Mouse (Mus musculus): ENCODE results near the gene Stx2. TPM values are rescaled to one million over a fixed set of nuclear protein-coding genes. Genes with fewer than 3 reads are reported as not detected.
A peak's percentile ranks its signal among the peaks of the same experiment; 100 is the strongest.

Gene Stx2
- total RNA-seq (2014; rRNA removed; ENCODE audit: low replicate concordance) (19.8 and 36.8 TPM in 2 replicates), polyA plus RNA-seq (2015; fragmentation: Nextera tagmentation; extraction: Ambion mirVana) (14.6 and 16.3 TPM in 2 replicates)

DNA sequence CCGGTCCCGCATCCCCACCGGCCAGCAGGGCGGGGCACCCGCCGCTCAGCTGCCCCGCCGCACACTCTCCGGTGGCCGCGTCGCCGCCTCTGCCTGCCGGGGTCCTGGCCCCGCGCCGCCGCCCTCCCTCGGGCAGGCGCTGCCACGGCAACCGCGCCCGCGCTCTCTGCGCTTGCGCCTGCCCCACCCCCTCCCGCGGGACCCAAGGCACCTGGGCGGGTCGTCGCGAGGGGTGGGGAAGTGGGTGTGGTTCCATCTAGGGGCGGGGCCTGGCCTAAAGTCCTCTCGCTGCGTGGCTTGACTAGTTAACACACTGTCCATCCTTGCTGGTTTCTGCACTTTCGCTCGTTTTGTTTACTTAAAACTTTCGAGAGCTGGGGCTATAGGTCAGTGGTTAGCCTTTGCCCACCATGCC, at the start of gene Stx2:
TSS of gene Stx2 (minus strand) at position 163 of the 415 bp plus-strand sequence.
- no peak for TF ChIP-seq EP300 (IDR thresholded peaks at IDR 0.05; ENCODE audit: low read depth)
- TF ChIP-seq CTCF (IDR thresholded peaks at IDR 0.05; ENCODE audit: low read depth): no peak
- H3K27me3 ChIP-seq (ENCODE audit: control insufficient read depth, insufficient read depth, low read length): no peaks in the 10 kb centered on the region
- peaks cover 5% of the 10 kb centered on the region for H3K4me1 ChIP-seq (ENCODE audit: control insufficient read depth, insufficient read depth)
- ATAC-seq (ENCODE audit: insufficient read depth, low read depth) (peak; percentile 94), DNase-seq (ENCODE audit: low spot score) (peak; percentile 84)
- peak within 1 kb of the TSS; percentile 66 for H3K9ac ChIP-seq (replicated peaks; ENCODE audit: low read depth, low read length)
- under 1% methylated on average over 38 of the region's 39 CpGs for WGBS
- H3K9me3 ChIP-seq (replicated peaks; ENCODE audit: control insufficient read depth, low read length): no peaks in the 10 kb centered on the region
- H3K27ac ChIP-seq (ENCODE audit: low read depth): peak within 1 kb of the TSS; percentile 59
- peak within 1 kb of the TSS; percentile 72 for H3K4me3 ChIP-seq (ENCODE audit: low read depth, low read length)
- H3K36me3 ChIP-seq (replicated peaks; ENCODE audit: control insufficient read depth, insufficient read depth, low read length): no peaks in the 10 kb centered on the region
- H3K4me2 ChIP-seq (ENCODE audit: low read depth, low read length): peak within 1 kb of the TSS; percentile 86

DNA sequence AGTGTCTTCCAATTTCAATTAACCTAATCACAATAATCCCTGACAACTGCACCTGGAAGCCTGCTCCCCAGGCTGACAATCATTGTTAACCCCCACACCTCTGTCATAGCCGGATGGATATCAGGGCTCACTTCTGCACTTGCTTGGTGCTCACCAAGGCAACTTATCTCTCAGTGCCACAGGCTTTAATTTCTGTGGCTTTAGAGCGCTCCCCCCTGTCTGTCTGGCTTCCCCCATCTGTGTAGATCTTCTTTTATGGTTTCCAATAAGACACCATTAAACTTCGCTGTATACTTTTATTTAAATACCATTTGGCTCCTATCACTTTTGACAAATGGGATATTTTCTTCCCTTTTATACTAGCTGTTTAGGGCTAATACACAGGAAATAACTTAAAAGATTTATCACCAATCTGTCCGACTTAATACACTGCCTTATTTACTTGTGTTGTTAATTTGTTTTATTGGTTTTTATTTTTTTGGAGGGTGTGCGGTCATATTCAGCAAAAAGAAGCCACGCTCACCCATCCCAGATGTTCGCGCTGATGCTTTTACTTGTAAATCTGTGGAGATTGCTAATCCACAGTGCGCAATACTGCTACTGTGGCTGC, 46.4 kb upstream of the Stx2 start:
- 74% methylated on average over 9 of the region's 9 CpGs for WGBS
- Histone ChIP-seq H3K4me2 (ENCODE audit: low read depth, low read length) (no peak overlapping the region), H3K4me3 (ENCODE audit: low read depth, low read length) (no peak overlapping the region), H3K36me3 (replicated peaks; ENCODE audit: control insufficient read depth, insufficient read depth, low read length) (no peaks in the 10 kb centered on the region), H3K4me1 (ENCODE audit: control insufficient read depth, insufficient read depth) (no peaks in the 10 kb centered on the region), H3K9me3 (replicated peaks; ENCODE audit: control insufficient read depth, low read length) (no peaks in the 10 kb centered on the region), H3K9ac (replicated peaks; ENCODE audit: low read depth, low read length) (no peak overlapping the region), H3K27ac (ENCODE audit: low read depth) (no peak overlapping the region), H3K27me3 (ENCODE audit: control insufficient read depth, insufficient read depth, low read length) (no peaks in the 10 kb centered on the region)
- ATAC-seq (ENCODE audit: insufficient read depth, low read depth) (no peak), DNase-seq (ENCODE audit: low spot score) (no peak)
- TF ChIP-seq CTCF (IDR thresholded peaks at IDR 0.05; ENCODE audit: low read depth): no peak
- TF ChIP-seq EP300 (IDR thresholded peaks at IDR 0.05; ENCODE audit: low read depth): no peak

DNA sequence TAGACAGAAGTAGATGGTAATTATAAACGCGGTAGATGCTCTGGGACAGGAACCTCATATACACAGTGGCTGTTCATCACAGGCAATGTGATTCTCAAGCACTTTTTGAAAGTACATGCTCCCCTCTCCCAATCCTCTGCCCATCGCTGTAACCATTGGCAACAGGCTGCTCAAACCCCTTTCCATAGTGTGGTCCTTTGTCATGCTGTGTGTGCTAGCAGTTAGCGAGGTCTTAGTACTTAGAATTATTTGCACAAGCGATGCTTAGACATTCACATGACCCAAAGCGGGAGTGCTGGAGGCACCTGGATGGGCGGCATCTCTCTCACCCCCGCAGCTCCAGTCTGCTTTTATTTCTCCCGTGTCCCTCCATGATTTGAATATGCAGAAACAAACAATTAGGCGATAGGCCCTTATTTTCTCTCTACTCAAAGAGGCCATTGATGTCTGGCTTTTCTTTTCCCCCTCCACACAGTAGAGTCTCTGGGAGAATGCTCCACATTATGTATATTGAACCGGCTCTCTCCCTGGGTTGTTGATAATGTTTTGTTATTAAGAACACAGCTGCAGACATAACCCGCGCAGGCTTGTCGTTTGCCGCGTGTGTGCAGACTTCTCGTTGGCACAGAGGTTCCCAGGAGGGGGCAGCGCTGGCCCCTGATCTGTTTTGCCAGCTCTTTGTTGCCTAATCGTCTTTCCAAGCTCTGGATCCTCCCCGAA, 44.4 kb upstream of the Stx2 start:
- TF ChIP-seq CTCF (IDR thresholded peaks at IDR 0.05; ENCODE audit: low read depth) (no peak), EP300 (IDR thresholded peaks at IDR 0.05; ENCODE audit: low read depth) (no peak)
- no peaks in the 10 kb centered on the region for H3K36me3 ChIP-seq (replicated peaks; ENCODE audit: control insufficient read depth, insufficient read depth, low read length)
- no peaks in the 10 kb centered on the region for H3K9me3 ChIP-seq (replicated peaks; ENCODE audit: control insufficient read depth, low read length)
- H3K4me2 ChIP-seq (ENCODE audit: low read depth, low read length): no peak overlapping the region
- ATAC-seq (ENCODE audit: insufficient read depth, low read depth) (no peak), DNase-seq (ENCODE audit: low spot score) (no peak)
- no peak overlapping the region for H3K27ac ChIP-seq (ENCODE audit: low read depth)
- H3K4me1 ChIP-seq (ENCODE audit: control insufficient read depth, insufficient read depth): no peaks in the 10 kb centered on the region
- no peaks in the 10 kb centered on the region for H3K27me3 ChIP-seq (ENCODE audit: control insufficient read depth, insufficient read depth, low read length)
- H3K9ac ChIP-seq (replicated peaks; ENCODE audit: low read depth, low read length): no peak overlapping the region
- no peak overlapping the region for H3K4me3 ChIP-seq (ENCODE audit: low read depth, low read length)
- WGBS: 36% methylated on average over 20 of the region's 20 CpGs

DNA sequence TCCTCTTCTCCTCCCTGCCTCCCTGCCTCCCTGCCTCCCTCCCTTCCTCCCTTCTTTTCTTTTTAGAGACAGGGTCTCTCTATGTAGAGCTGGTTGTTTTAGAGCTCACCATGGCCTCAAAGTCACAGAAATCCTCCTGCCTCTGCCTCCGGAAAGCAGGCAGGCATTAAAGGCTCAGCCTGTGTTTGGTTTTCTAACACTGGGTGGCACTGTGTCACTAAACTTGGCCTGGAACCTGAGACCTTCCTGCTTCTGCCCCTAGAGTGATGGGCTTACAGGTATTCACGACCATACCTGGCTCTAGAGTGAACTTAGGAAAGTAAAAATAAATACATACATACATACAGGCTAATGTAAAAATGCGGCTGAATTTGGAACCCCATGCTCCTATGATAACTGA, 43.5 kb upstream of the Stx2 start:
- H3K4me3 ChIP-seq (ENCODE audit: low read depth, low read length): no peak overlapping the region
- H3K36me3 ChIP-seq (replicated peaks; ENCODE audit: control insufficient read depth, insufficient read depth, low read length): no peaks in the 10 kb centered on the region
- no peaks in the 10 kb centered on the region for H3K9me3 ChIP-seq (replicated peaks; ENCODE audit: control insufficient read depth, low read length)
- no peak for ATAC-seq (ENCODE audit: insufficient read depth, low read depth)
- no peak overlapping the region for H3K27ac ChIP-seq (ENCODE audit: low read depth)
- H3K27me3 ChIP-seq (ENCODE audit: control insufficient read depth, insufficient read depth, low read length): no peaks in the 10 kb centered on the region
- H3K9ac ChIP-seq (replicated peaks; ENCODE audit: low read depth, low read length): no peak overlapping the region
- no peak for DNase-seq (ENCODE audit: low spot score)
- WGBS: 73% methylated on average over 3 of the region's 3 CpGs
- TF ChIP-seq EP300 (IDR thresholded peaks at IDR 0.05; ENCODE audit: low read depth): no peak
- TF ChIP-seq CTCF (IDR thresholded peaks at IDR 0.05; ENCODE audit: low read depth): no peak
- no peaks in the 10 kb centered on the region for H3K4me1 ChIP-seq (ENCODE audit: control insufficient read depth, insufficient read depth)
- H3K4me2 ChIP-seq (ENCODE audit: low read depth, low read length): no peak overlapping the region

DNA sequence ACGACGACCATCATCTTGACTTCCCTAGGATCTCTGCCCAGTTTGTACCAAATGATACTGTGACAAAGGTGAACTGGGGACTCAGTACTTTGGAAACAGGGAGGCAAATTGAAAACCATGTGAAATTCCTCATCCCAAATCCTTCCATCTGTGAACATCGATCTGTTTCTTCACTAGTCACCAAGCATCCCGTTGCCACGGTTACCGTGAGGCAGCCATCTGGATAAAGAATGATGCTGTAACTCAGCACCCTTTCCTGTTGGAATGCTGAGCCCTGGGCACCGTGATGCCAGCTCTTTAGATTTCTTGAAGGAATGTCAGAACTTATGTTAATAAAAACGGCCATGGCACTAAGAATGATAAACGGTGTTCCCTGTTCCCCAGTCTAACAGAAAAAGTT, 41.0 kb upstream of the Stx2 start:
- H3K9ac ChIP-seq (replicated peaks; ENCODE audit: low read depth, low read length): no peak overlapping the region
- no peak overlapping the region for H3K27ac ChIP-seq (ENCODE audit: low read depth)
- H3K36me3 ChIP-seq (replicated peaks; ENCODE audit: control insufficient read depth, insufficient read depth, low read length): no peaks in the 10 kb centered on the region
- WGBS: 78% methylated on average over 9 of the region's 9 CpGs
- H3K27me3 ChIP-seq (ENCODE audit: control insufficient read depth, insufficient read depth, low read length): no peaks in the 10 kb centered on the region
- DNase-seq (ENCODE audit: low spot score) (no peak), ATAC-seq (ENCODE audit: insufficient read depth, low read depth) (no peak)
- no peaks in the 10 kb centered on the region for H3K4me1 ChIP-seq (ENCODE audit: control insufficient read depth, insufficient read depth)
- H3K4me3 ChIP-seq (ENCODE audit: low read depth, low read length): no peak overlapping the region
- no peak overlapping the region for H3K4me2 ChIP-seq (ENCODE audit: low read depth, low read length)
- TF ChIP-seq EP300 (IDR thresholded peaks at IDR 0.05; ENCODE audit: low read depth): no peak
- no peak for TF ChIP-seq CTCF (IDR thresholded peaks at IDR 0.05; ENCODE audit: low read depth)
- no peaks in the 10 kb centered on the region for H3K9me3 ChIP-seq (replicated peaks; ENCODE audit: control insufficient read depth, low read length)
